Mouse (Mus musculus): ENCODE measurements around the gene Dtx4.

- TF ChIP-seq CTCF (conservative IDR thresholded peaks at IDR 0.05 in 1 of 2, IDR thresholded peaks at IDR 0.05 in 1 of 2; ENCODE audit: low read depth in 2 of 2, low read length in 2 of 2) (no peak), ZNF384 (IDR thresholded peaks at IDR 0.05; ENCODE audit: low read depth, low read length) (no peak), NELFE (IDR thresholded peaks at IDR 0.05; ENCODE audit: low read depth, low read length) (no peak), USF1 (IDR thresholded peaks at IDR 0.05; ENCODE audit: low read depth, low read length) (no peak)
These were observed 17.0 kb downstream of the Dtx4 start for GRCm38 (mm10) chr19:12484210-12484609.

Data from CH12.LX (cell line).